Mouse (Mus musculus): ENCODE results near the gene Sprr2j-ps. TPM values are rescaled to one million over a fixed set of nuclear protein-coding genes. Genes with fewer than 3 reads are reported as not detected.

Sprr2j-ps gene
- not detected in 2 replicates for polyA plus RNA-seq (2015; fragmentation: Nextera tagmentation; extraction: Ambion mirVana)

GRCm38 (mm10) chr3:92417782-92418181 lies at the start of gene Sprr2j-ps:
TSS of gene Sprr2j-ps (plus strand) at chr3:92418082.
- Histone ChIP-seq H3K9me3 (ENCODE audit: low read length) (no peaks in the 10 kb centered on the region), H3K4me1 (ENCODE audit: insufficient read depth, low read depth, low read length) (no peaks in the 10 kb centered on the region), H3K4me3 (ENCODE audit: low read depth, low read length) (no peak within 1 kb of the TSS), H3K36me3 (ENCODE audit: insufficient read depth, low read length) (no peaks in the 10 kb centered on the region), H3K27me3 (replicated peaks; ENCODE audit: insufficient read depth, low read length) (no peaks in the 10 kb centered on the region), H3K27ac (ENCODE audit: low read length) (no peak within 1 kb of the TSS), H3K4me2 (replicated peaks; ENCODE audit: low read depth, low read length) (no peak within 1 kb of the TSS), H3K9ac (replicated peaks; ENCODE audit: low read depth) (no peak within 1 kb of the TSS)
- no peak for TF ChIP-seq EP300 (IDR thresholded peaks at IDR 0.05)
- no peak for TF ChIP-seq CTCF (IDR thresholded peaks at IDR 0.05)
- DNase-seq (ENCODE audit: low spot score), result no peak
- 84% methylated on average over 2 of the region's 2 CpGs for WGBS
- ATAC-seq, result no peak

GRCm38 (mm10) chr3:92373613-92374012 lies 44.3 kb upstream of the Sprr2j-ps start:
- 60% methylated on average over 2 of the region's 2 CpGs for WGBS
- TF ChIP-seq EP300 (IDR thresholded peaks at IDR 0.05), result no peak
- no peak for TF ChIP-seq CTCF (IDR thresholded peaks at IDR 0.05)

GRCm38 (mm10) chr3:92385385-92385784 lies 32.5 kb upstream of the Sprr2j-ps start, which contains the start of gene Sprr2h:
TSS of gene Sprr2h (plus strand) at chr3:92385685.
- no peak within 1 kb of the TSS for H3K27ac ChIP-seq (ENCODE audit: low read length)
- no peak within 1 kb of the TSS for H3K4me2 ChIP-seq (replicated peaks; ENCODE audit: low read depth, low read length)
- TF ChIP-seq EP300 (IDR thresholded peaks at IDR 0.05), result no peak
- TF ChIP-seq CTCF (IDR thresholded peaks at IDR 0.05), result no peak
- H3K27me3 ChIP-seq (replicated peaks; ENCODE audit: insufficient read depth, low read length), result no peaks in the 10 kb centered on the region
- 76% methylated on average over 1 of the region's 1 CpGs for WGBS
- no peak within 1 kb of the TSS for H3K9ac ChIP-seq (replicated peaks; ENCODE audit: low read depth)
- ATAC-seq, result no peak
- no peaks in the 10 kb centered on the region for H3K36me3 ChIP-seq (ENCODE audit: insufficient read depth, low read length)
- H3K4me1 ChIP-seq (ENCODE audit: insufficient read depth, low read depth, low read length), result no peaks in the 10 kb centered on the region
- H3K9me3 ChIP-seq (ENCODE audit: low read length), result no peaks in the 10 kb centered on the region
- no peak for DNase-seq (ENCODE audit: low spot score)
- H3K4me3 ChIP-seq (ENCODE audit: low read depth, low read length), result no peak within 1 kb of the TSS

More at GRCm38 (mm10) chr3:92373613-92374012, 44.3 kb upstream of the Sprr2j-ps start:
- no peak for DNase-seq (ENCODE audit: low spot score)
- H3K4me1 ChIP-seq (ENCODE audit: insufficient read depth, low read depth, low read length), result no peaks in the 10 kb centered on the region
- H3K27ac ChIP-seq (ENCODE audit: low read length), result no peak overlapping the region
- no peaks in the 10 kb centered on the region for H3K27me3 ChIP-seq (replicated peaks; ENCODE audit: insufficient read depth, low read length)
- no peak overlapping the region for H3K4me2 ChIP-seq (replicated peaks; ENCODE audit: low read depth, low read length)
- no peak for ATAC-seq
- no peaks in the 10 kb centered on the region for H3K36me3 ChIP-seq (ENCODE audit: insufficient read depth, low read length)
- H3K9ac ChIP-seq (replicated peaks; ENCODE audit: low read depth), result no peak overlapping the region
- H3K9me3 ChIP-seq (ENCODE audit: low read length), result no peaks in the 10 kb centered on the region
- no peak overlapping the region for H3K4me3 ChIP-seq (ENCODE audit: low read depth, low read length)

GRCm38 (mm10) chr3:92394301-92394700 lies 23.6 kb upstream of the Sprr2j-ps start:
- ATAC-seq (no peak), DNase-seq (ENCODE audit: low spot score) (peak; percentile 10)
- TF ChIP-seq EP300 (IDR thresholded peaks at IDR 0.05) (no peak), CTCF (IDR thresholded peaks at IDR 0.05) (peak; percentile 45)
- Histone ChIP-seq H3K4me3 (ENCODE audit: low read depth, low read length) (no peak overlapping the region), H3K27ac (ENCODE audit: low read length) (no peak overlapping the region), H3K27me3 (replicated peaks; ENCODE audit: insufficient read depth, low read length) (no peaks in the 10 kb centered on the region), H3K9me3 (ENCODE audit: low read length) (no peaks in the 10 kb centered on the region), H3K9ac (replicated peaks; ENCODE audit: low read depth) (no peak overlapping the region), H3K4me1 (ENCODE audit: insufficient read depth, low read depth, low read length) (no peaks in the 10 kb centered on the region), H3K4me2 (replicated peaks; ENCODE audit: low read depth, low read length) (no peak overlapping the region), H3K36me3 (ENCODE audit: insufficient read depth, low read length) (no peaks in the 10 kb centered on the region)
- WGBS, result 36% methylated on average over 1 of the region's 1 CpGs

DNA sequence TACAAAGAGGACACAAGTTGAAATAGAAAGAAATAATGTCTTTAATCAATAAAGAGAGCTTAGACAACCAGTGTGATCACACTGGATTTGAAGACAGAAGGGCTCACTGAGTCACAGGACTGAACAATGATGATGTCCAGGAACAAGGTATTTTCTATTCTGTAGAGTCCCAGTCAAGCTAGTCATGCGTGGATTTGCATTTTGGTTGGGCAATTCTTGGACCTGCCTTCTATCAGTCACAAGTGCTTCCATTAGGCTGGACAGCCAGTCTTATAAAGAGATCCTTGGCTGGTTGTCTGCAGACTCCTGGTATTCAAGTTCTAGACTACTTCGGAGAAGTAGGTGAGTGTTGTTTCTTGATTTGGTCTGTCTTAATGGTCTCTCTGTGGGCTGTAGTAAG lies 10.2 kb upstream of the Sprr2j-ps start, which contains the start of gene Sprr2i:
Gene Sprr2i, plus strand, starts transcription at position 301 of the 400 bp plus-strand sequence.
- no peaks in the 10 kb centered on the region for H3K4me1 ChIP-seq (ENCODE audit: insufficient read depth, low read depth, low read length)
- 85% methylated on average over 2 of the region's 2 CpGs for WGBS
- ATAC-seq, result no peak
- H3K36me3 ChIP-seq (ENCODE audit: insufficient read depth, low read length), result no peaks in the 10 kb centered on the region
- no peaks in the 10 kb centered on the region for H3K27me3 ChIP-seq (replicated peaks; ENCODE audit: insufficient read depth, low read length)
- no peaks in the 10 kb centered on the region for H3K9me3 ChIP-seq (ENCODE audit: low read length)
- H3K4me3 ChIP-seq (ENCODE audit: low read depth, low read length), result no peak within 1 kb of the TSS
- no peak for DNase-seq (ENCODE audit: low spot score)
- H3K4me2 ChIP-seq (replicated peaks; ENCODE audit: low read depth, low read length), result no peak within 1 kb of the TSS
- no peak within 1 kb of the TSS for H3K9ac ChIP-seq (replicated peaks; ENCODE audit: low read depth)
- no peak within 1 kb of the TSS for H3K27ac ChIP-seq (ENCODE audit: low read length)
- TF ChIP-seq CTCF (IDR thresholded peaks at IDR 0.05) (no peak), EP300 (IDR thresholded peaks at IDR 0.05) (no peak)

- no peaks in the 10 kb centered on the region for H3K27me3 ChIP-seq (replicated peaks; ENCODE audit: insufficient read depth, low read length)
- no peak for ATAC-seq
- H3K4me1 ChIP-seq (ENCODE audit: insufficient read depth, low read depth, low read length), result no peaks in the 10 kb centered on the region
- H3K9me3 ChIP-seq (ENCODE audit: low read length), result no peaks in the 10 kb centered on the region
- 88% methylated on average over 6 of the region's 6 CpGs for WGBS
- no peak within 1 kb of the TSS for H3K4me3 ChIP-seq (ENCODE audit: low read depth, low read length)
- no peaks in the 10 kb centered on the region for H3K36me3 ChIP-seq (ENCODE audit: insufficient read depth, low read length)
- H3K27ac ChIP-seq (ENCODE audit: low read length), result no peak within 1 kb of the TSS
- H3K4me2 ChIP-seq (replicated peaks; ENCODE audit: low read depth, low read length), result no peak within 1 kb of the TSS
- H3K9ac ChIP-seq (replicated peaks; ENCODE audit: low read depth), result no peak within 1 kb of the TSS
- TF ChIP-seq EP300 (IDR thresholded peaks at IDR 0.05) (no peak), CTCF (IDR thresholded peaks at IDR 0.05) (no peak)
- no peak for DNase-seq (ENCODE audit: low spot score)
These were observed 11.4 kb downstream of the Sprr2j-ps start, which contains the start of gene Gm9774 for GRCm38 (mm10) chr3:92429323-92429722. TSS of gene Gm9774 (minus strand) at chr3:92429423.

DNA sequence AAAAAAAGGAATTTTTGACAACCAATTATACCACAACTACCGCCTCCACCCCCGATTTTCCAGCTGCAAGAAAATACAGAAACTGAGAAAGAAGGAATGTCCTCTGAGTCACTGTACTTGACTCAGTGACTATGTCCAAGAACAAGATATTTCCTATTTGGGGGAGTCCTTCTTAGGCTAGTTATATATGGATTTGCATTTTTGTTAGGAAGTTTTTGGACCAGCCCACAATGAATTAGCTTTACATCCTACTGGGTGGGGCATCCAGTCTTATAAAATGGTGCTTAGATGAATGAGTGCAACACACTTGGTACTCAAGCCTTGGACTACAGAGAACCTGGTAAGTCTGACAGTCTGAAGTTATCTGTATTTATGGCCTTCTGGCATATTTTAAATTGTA lies 14.4 kb downstream of the Sprr2j-ps start, which contains the start of gene Sprr2k:
Gene Sprr2k, plus strand, starts transcription at position 301 of the 400 bp plus-strand sequence.
- no peaks in the 10 kb centered on the region for H3K4me1 ChIP-seq (ENCODE audit: insufficient read depth, low read depth, low read length)
- TF ChIP-seq CTCF (IDR thresholded peaks at IDR 0.05), result no peak
- no peak for TF ChIP-seq EP300 (IDR thresholded peaks at IDR 0.05)
- no peaks in the 10 kb centered on the region for H3K36me3 ChIP-seq (ENCODE audit: insufficient read depth, low read length)
- no peak within 1 kb of the TSS for H3K4me2 ChIP-seq (replicated peaks; ENCODE audit: low read depth, low read length)
- ATAC-seq, result no peak
- H3K27me3 ChIP-seq (replicated peaks; ENCODE audit: insufficient read depth, low read length), result no peaks in the 10 kb centered on the region
- no peak within 1 kb of the TSS for H3K27ac ChIP-seq (ENCODE audit: low read length)
- no peak within 1 kb of the TSS for H3K9ac ChIP-seq (replicated peaks; ENCODE audit: low read depth)
- 77% methylated on average over 2 of the region's 2 CpGs for WGBS
- H3K9me3 ChIP-seq (ENCODE audit: low read length), result no peaks in the 10 kb centered on the region
- DNase-seq (ENCODE audit: low spot score), result no peak
- no peak within 1 kb of the TSS for H3K4me3 ChIP-seq (ENCODE audit: low read depth, low read length)
